Mouse (Mus musculus) brain, embryonic 14.5 days (tissue): Measurements from ENCODE around the gene Kdm4a.

ENCODE experiments used
- CTCF ChIP-seq: fragments of 200-500 bp; IDR thresholded peaks from 2 replicates; pipeline ENCODE4 v1.5.1; 2012; ENCODE audit warnings: inconsistent platforms, mild to moderate bottlenecking, moderate library complexity, borderline replicate concordance; ENCODE audit not compliant: insufficient read depth, insufficient read length; ENCODE audit errors: extremely low read depth
- POLR2A ChIP-seq: fragments of 200-500 bp; IDR thresholded peaks from 2 replicates; pipeline ENCODE4 v1.6.1; 2012; ENCODE audit warnings: mild to moderate bottlenecking, inconsistent platforms, borderline replicate concordance; ENCODE audit not compliant: poor library complexity, insufficient read depth, insufficient read length, severe bottlenecking; ENCODE audit errors: extremely low read depth

- TF ChIP-seq CTCF (no peak), POLR2A (no peak)
These were observed 41.0 kb downstream of the Kdm4a start for GRCm38 (mm10) chr4:118138891-118139290.
